Mouse (Mus musculus): ENCODE measurements around the gene Cfd.
A peak's percentile ranks its signal among the peaks of the same experiment; 100 is the strongest.

Cfd gene

GRCm38 (mm10) chr10:79918231-79919078, 27.8 kb downstream of the Cfd start:
- DNase-seq = peak; percentile 54 to 56

- no peak for DNase-seq
Observed at GRCm38 (mm10) chr10:79919251-79919849, 28.7 kb downstream of the Cfd start.

- no peak for DNase-seq
Observed at GRCm38 (mm10) chr10:79920056-79920890, 29.6 kb downstream of the Cfd start.

GRCm38 (mm10) chr10:79920958-79921535, 30.4 kb downstream of the Cfd start, which contains the start of gene R3hdm4:
Gene R3hdm4, minus strand, starts transcription at chr10:79921208.
- DNase-seq = peak in 1 of 2 experiments; percentile 50

GRCm38 (mm10) chr10:79921572-79921971, 30.9 kb downstream of the Cfd start:
- peak in 1 of 2 experiments; percentile 56 for DNase-seq

GRCm38 (mm10) chr10:79924998-79925784, 34.5 kb downstream of the Cfd start:
- peak; percentile 88 to 99 for DNase-seq

GRCm38 (mm10) chr10:79925785-79926490, 35.3 kb downstream of the Cfd start:
- DNase-seq = no peak

GRCm38 (mm10) chr10:79926491-79927323, 36.1 kb downstream of the Cfd start, which contains the start of gene Arid3a:
Gene Arid3a, plus strand, starts transcription at chr10:79927043.
- DNase-seq = peak; percentile 90 to 93

GRCm38 (mm10) chr10:79927324-79928029, 36.8 kb downstream of the Cfd start:
- DNase-seq = peak; percentile 52 to 63

GRCm38 (mm10) chr10:79928030-79928694, 37.5 kb downstream of the Cfd start:
- DNase-seq = peak in 1 of 2 experiments; percentile 40

GRCm38 (mm10) chr10:79928907-79929701, 38.5 kb downstream of the Cfd start:
- DNase-seq = no peak

GRCm38 (mm10) chr10:79929967-79930825, 39.5 kb downstream of the Cfd start:
- no peak for DNase-seq

- peak in 1 of 2 experiments; percentile 4 for DNase-seq
Observed at GRCm38 (mm10) chr10:79930826-79931186, 40.2 kb downstream of the Cfd start.

GRCm38 (mm10) chr10:79931797-79932196, 41.1 kb downstream of the Cfd start:
- DNase-seq = peak in 1 of 2 experiments; percentile 4

GRCm38 (mm10) chr10:79932736-79933135, 42.1 kb downstream of the Cfd start:
- DNase-seq = peak; percentile 64 to 67

- peak; percentile 24 to 49 for DNase-seq
Observed at GRCm38 (mm10) chr10:79933145-79933679, 42.6 kb downstream of the Cfd start.

- DNase-seq = no peak
Observed at GRCm38 (mm10) chr10:79933861-79934260, 43.2 kb downstream of the Cfd start.

All from cerebellum, adult 18-20 months (tissue).